Mouse (Mus musculus): ENCODE measurements around the gene Nr0b2.

Gene Nr0b2

GRCm38 (mm10) chr4:133559846-133560245 lies 6.7 kb downstream of the Nr0b2 start:
- DNase-seq (ENCODE audit: extremely low read depth, insufficient read length, low spot score): no peak

- no peak for DNase-seq (ENCODE audit: extremely low read depth, insufficient read length, low spot score)
Measured at GRCm38 (mm10) chr4:133561622-133562021, 8.4 kb downstream of the Nr0b2 start.

GRCm38 (mm10) chr4:133563123-133563571 lies 10.0 kb downstream of the Nr0b2 start:
- DNase-seq (ENCODE audit: extremely low read depth, insufficient read length, low spot score): peak; percentile 79

- DNase-seq (ENCODE audit: extremely low read depth, insufficient read length, low spot score): no peak
Measured at GRCm38 (mm10) chr4:133567251-133567650, 14.1 kb downstream of the Nr0b2 start.

- no peak for DNase-seq (ENCODE audit: extremely low read depth, insufficient read length, low spot score)
Measured at GRCm38 (mm10) chr4:133569291-133570065, 16.3 kb downstream of the Nr0b2 start.

DNA sequence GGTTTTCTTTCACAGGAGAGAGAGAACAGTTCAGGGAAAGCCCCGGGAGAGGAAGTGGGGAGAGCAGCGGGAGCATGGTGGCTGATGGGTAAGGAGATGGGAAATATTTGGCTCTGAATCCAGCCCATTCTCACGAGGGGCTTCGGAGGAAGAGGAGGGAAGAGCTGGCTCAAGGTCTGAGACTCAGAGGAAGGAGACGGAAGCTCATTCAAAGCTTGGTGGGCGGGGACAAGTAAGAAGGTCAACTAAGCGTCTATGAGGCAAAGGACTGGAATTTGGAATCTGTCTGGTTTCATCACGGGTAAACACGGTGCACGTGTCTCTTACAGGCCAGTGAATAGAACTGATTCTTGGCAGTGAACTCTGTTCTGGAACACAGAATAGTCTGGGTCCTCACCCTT lies 16.9 kb downstream of the Nr0b2 start:
- peak; percentile 52 for DNase-seq (ENCODE audit: extremely low read depth, insufficient read length, low spot score)

GRCm38 (mm10) chr4:133574070-133574842 lies 21.1 kb downstream of the Nr0b2 start, which contains the start of gene Gpatch3:
TSS of gene Gpatch3 (plus strand) at chr4:133574745.
- peak; percentile 69 for DNase-seq (ENCODE audit: extremely low read depth, insufficient read length, low spot score)

GRCm38 (mm10) chr4:133574843-133575202 lies 21.6 kb downstream of the Nr0b2 start:
- DNase-seq (ENCODE audit: extremely low read depth, insufficient read length, low spot score): no peak

- DNase-seq (ENCODE audit: extremely low read depth, insufficient read length, low spot score): no peak
Measured at GRCm38 (mm10) chr4:133577983-133578382, 24.8 kb downstream of the Nr0b2 start.

GRCm38 (mm10) chr4:133583690-133584058 lies 30.5 kb downstream of the Nr0b2 start:
- DNase-seq (ENCODE audit: extremely low read depth, insufficient read length, low spot score): no peak

DNA sequence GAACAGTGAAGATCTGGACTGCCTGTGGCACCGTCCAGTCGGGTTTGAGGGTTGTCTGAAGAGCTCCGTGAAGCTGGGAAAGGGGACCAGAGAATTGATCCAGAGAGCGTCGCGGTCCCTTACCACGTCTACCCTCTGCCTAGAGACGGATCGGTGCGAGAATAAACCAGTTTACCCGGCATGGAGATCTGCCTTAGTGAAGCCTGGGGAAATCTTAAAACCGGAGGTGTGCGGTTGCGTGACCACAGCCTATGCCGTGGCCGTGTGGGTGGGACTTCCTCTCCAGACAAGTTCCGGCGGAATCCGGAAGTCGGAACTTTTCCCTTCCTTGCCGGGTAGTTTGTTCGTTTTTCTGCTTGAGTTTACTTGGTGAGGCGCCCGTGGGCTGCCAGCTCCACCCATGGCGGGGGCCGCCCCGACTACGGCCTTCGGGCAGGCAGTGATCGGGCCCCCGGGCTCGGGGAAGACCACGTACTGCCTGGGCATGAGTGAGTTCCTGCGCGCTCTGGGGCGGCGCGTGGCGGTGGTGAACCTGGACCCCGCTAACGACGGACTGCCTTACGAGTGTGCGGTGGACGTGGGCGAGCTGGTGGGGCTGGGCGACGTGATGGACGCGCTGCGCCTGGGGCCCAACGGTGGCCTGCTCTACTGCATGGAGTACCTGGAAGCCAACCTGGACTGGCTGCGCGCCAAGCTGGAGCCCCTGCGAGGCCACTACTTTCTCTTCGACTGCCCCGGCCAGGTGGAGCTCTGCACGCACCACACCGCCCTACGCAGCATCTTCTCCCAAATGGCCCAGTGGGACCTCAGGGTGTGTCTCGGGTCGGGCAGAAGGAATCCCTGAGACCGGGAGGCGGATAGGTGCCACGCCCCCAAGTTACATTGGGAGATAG lies 31.1 kb downstream of the Nr0b2 start, which contains the start of gene Gpn2:
Gene Gpn2, plus strand, starts transcription at position 304 of the 893 bp plus-strand sequence.
- peak; percentile 74 for DNase-seq (ENCODE audit: extremely low read depth, insufficient read length, low spot score)

GRCm38 (mm10) chr4:133592570-133592969 lies 39.4 kb downstream of the Nr0b2 start:
- no peak for DNase-seq (ENCODE audit: extremely low read depth, insufficient read length, low spot score)

- DNase-seq (ENCODE audit: extremely low read depth, insufficient read length, low spot score): no peak
Measured at GRCm38 (mm10) chr4:133595538-133595937, 42.4 kb downstream of the Nr0b2 start.

GRCm38 (mm10) chr4:133596084-133596483 lies 42.9 kb downstream of the Nr0b2 start:
- DNase-seq (ENCODE audit: extremely low read depth, insufficient read length, low spot score): no peak

DNA sequence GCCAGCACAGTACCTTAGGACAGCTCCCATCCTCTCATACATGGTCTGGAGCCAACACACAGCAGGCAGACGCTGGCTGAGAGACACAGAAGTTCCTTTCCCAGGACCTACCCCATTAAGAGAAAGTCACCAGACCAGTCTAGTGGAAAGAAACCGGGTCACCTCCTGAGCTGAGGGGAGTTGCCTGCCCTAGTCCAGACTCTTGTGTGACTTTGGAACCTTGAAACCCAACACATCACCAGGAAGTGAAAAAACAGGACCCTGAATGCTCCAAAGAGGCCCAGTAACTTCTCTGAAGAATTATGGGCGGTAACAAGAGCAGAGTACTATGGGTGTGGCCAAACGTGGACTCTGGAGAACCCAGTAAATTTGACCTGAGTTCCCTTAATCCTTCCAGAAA lies 45.4 kb downstream of the Nr0b2 start:
- DNase-seq (ENCODE audit: extremely low read depth, insufficient read length, low spot score): no peak

DNA sequence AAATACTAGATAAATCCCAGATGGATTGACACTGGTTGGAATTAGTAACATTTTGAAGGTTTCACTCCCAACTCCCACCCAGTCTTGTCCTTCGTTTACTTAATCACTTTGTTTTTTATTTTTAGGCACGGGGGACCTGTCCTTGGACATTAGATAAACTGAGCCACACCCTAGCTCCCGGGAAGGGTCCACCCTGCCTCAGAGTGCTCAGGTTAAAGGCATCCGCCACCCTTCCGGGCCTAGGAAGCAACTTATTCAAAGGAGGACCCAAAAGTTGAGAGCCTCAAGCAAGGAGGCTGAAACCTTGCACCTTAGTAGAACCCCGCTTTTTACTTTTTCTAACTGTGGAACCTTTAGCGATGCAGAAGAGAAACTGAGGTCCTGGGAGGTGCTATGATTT lies 45.9 kb downstream of the Nr0b2 start:
- no peak for DNase-seq (ENCODE audit: extremely low read depth, insufficient read length, low spot score)

GRCm38 (mm10) chr4:133599571-133600073 lies 46.4 kb downstream of the Nr0b2 start:
- DNase-seq (ENCODE audit: extremely low read depth, insufficient read length, low spot score): peak; percentile 92

DNA sequence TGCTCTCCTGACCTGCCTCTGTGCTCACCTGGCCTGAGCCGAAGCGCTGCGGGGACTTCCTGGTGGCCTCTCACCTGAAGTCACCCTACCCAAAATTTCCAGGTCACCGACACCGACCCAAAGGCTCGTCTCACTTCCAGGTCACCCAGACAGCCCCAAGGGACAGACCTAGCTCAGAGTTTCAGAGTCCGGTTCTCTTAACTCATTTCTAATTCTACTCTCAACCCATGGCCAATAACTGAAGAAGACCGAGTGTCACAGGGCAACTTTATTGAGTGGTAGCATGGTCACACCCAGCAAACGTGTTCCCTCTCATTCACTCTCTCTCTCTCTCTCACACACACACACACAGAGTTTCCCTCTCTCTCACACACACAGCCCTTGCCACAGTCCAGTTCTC lies 47.1 kb downstream of the Nr0b2 start:
- no peak for DNase-seq (ENCODE audit: extremely low read depth, insufficient read length, low spot score)

DNA sequence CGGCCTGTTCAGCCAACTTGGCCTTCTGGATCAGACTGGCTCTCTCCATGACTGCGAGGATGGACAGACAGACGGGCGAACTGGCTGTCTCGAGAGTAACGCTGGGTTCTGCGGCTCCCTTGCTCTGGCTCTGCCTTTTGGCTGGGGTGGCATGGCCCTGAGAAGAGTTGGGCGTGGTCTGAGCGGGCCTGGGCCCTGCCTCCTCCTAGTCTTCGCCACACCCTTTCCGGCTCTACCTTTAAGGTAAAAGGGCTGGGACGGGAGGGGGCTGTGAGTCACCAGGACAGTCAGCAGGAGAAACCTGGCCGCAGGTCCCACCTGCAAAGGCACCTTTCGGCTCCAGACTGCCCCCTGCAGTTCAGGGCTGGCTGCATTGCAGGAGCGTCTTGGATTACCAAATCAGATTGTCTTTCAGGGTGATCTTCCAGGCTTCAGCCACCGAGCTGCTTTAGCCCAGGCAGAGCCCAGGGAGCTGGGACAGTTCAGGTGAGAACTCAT lies 48.6 kb downstream of the Nr0b2 start, which contains the start of gene Sfn:
Gene Sfn, minus strand, starts transcription at position 448 of the 498 bp plus-strand sequence.
- no peak for DNase-seq (ENCODE audit: extremely low read depth, insufficient read length, low spot score)

DNA sequence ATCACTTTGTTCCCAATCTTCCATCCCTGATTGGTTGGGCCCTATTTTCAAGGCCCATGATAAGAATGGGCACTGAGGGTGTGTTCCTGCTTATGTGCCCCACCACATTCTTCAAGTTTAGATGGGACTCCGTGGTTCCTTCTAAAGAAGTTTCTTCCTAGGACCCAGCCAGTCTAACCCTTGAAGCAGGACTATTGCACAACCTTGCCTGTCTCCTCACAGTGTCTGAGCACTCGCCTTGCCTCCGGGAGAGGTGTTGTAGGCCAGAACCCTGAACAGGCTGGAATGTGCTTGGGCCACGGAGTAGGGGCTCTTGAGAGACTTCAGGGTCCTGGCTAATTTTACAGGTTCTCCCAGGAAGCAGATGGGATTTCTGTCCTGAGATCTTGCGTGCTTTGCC lies 49.9 kb downstream of the Nr0b2 start:
- DNase-seq (ENCODE audit: extremely low read depth, insufficient read length, low spot score): no peak

All from 3134 (cell line).